ENCODE assay signal across 7 mouse cellular contexts in the genomic region with DNA sequence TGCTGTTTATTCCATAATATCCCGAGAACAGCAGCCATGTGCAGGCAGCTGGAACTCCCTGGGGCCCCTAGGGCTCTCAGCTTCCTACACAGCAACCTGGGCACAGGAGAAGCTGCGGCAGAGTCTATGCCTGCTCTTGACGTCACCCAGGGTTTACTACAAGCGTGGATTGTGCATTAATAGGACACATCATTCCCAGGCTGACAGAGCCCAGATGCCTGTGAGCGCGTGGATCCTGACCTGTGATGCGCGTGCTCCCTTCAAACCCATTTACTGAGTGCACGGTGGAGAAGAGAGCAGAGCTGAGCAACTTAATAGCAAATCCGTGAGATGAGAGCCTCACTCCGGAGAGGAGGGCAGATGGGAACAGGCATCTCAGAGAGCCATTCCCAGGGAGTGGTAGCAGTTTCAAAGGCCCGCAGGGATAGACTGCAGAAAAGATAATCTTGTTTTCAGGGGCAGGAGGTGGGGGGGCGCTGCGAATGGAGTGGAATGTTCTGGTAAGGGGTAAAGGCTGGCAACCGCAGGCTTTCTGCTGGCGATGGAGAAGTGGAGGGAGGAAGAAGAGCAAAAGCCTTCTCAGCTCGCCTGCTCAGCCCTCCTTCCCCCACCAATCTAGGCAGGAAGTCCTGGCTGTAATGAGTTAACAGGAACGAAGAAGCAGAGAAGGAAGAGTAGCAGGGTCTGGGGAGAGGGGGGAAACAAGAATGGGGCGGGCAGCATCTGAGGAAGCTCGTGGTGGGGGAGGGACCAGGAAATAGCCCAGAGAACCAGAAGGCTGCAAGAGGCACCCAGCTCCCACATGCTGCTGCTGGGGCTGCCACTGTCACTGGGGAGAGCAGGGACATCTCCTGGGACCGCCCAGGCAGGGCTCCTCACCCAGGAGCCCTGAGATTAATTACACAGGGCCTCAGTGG. TPM values are rescaled to one million over a fixed set of nuclear protein-coding genes. Genes with fewer than 3 reads are reported as not detected.
A peak's percentile ranks its signal among the peaks of the same experiment; 100 is the strongest.
DNase-seq lines count a peak whose midpoint lies in the region; ATAC-seq and TF ChIP-seq lines count a peak whose summit lies in the region.

No protein-coding gene starts in this region.

- H3K27me3 ChIP-seq in G1E (ENCODE audit: insufficient read depth, low read length): peaks cover 2% of the 10 kb centered on the region
- H3K27me3 ChIP-seq in forebrain, embryonic 13.5 days: no peaks in the 10 kb centered on the region
- H3K27me3 ChIP-seq in liver, embryonic 13.5 days: no peaks in the 10 kb centered on the region
- H3K27me3 ChIP-seq in neural tube, embryonic 13.5 days: no peaks in the 10 kb centered on the region

- no peak for TF ChIP-seq CTCF in G1E (IDR thresholded peaks at IDR 0.05; ENCODE audit: low read depth, low read length)

- H3K27ac ChIP-seq in forebrain, embryonic 13.5 days: peak overlapping the region; percentile 74
- peak overlapping the region; percentile 81 for H3K27ac ChIP-seq in liver, embryonic 13.5 days
- peak overlapping the region; percentile 87 for H3K27ac ChIP-seq in neural tube, embryonic 13.5 days (replicated peaks)

- peak; percentile 24 for ATAC-seq in G1E (ENCODE audit: extremely low read depth, insufficient number of reproducible peaks, low FRiP score, poor library complexity, severe bottlenecking)
- 0 out of 2 replicates have a peak, but pooled peaks have one; percentile 7 for ATAC-seq in forebrain, embryonic 13.5 days
- ATAC-seq in liver, embryonic 13.5 days (ENCODE audit: low read depth): no peak
- peak; percentile 20; the same call in 1 of the 2 replicates for ATAC-seq in neural tube, embryonic 13.5 days (ENCODE audit: low read depth)

- peak overlapping the region; percentile 88 for H3K4me2 ChIP-seq in forebrain, embryonic 13.5 days
- H3K4me2 ChIP-seq in liver, embryonic 13.5 days: peak overlapping the region; percentile 78
- peak overlapping the region; percentile 85 for H3K4me2 ChIP-seq in neural tube, embryonic 13.5 days

- peaks cover 91% of the 10 kb centered on the region for H3K4me1 ChIP-seq in G1E (ENCODE audit: insufficient read depth, low read depth, low read length)
- peaks cover 54% of the 10 kb centered on the region for H3K4me1 ChIP-seq in forebrain, embryonic 13.5 days
- H3K4me1 ChIP-seq in liver, embryonic 13.5 days (replicated peaks): peaks cover 89% of the 10 kb centered on the region
- peaks cover 76% of the 10 kb centered on the region for H3K4me1 ChIP-seq in neural tube, embryonic 13.5 days (replicated peaks)

- peak overlapping the region; percentile 45 for H3K9ac ChIP-seq in forebrain, embryonic 13.5 days
- peak overlapping the region; percentile 36 for H3K9ac ChIP-seq in liver, embryonic 13.5 days
- H3K9ac ChIP-seq in neural tube, embryonic 13.5 days: peak overlapping the region; percentile 59

- H3K4me3 ChIP-seq in G1E (ENCODE audit: low read depth, low read length): peak overlapping the region; percentile 53; the same call in 1 of the 2 replicates
- H3K4me3 ChIP-seq in forebrain, embryonic 13.5 days: peak overlapping the region; percentile 9; the same call in 1 of the 2 replicates
- H3K4me3 ChIP-seq in liver, embryonic 13.5 days (replicated peaks): peak overlapping the region; percentile 22
- peak overlapping the region; percentile 12; the same call in 1 of the 2 replicates for H3K4me3 ChIP-seq in neural tube, embryonic 13.5 days

- peak; percentile 80 for DNase-seq in CD4-positive, CD25-positive, alpha-beta regulatory T cell, adult 2 months (ENCODE audit: low read depth, low spot score)
- DNase-seq in G1E (ENCODE audit: low spot score): no peak
- peak; percentile 82 for DNase-seq in induced T-regulatory cell, adult 2 months (ENCODE audit: low read depth)
- DNase-seq in liver, embryonic 13.5 days: no peak
- DNase-seq in thymus, postnatal 14 days: peak; percentile 88

- H3K9me3 ChIP-seq in G1E (replicated peaks): no peaks in the 10 kb centered on the region
- no peaks in the 10 kb centered on the region for H3K9me3 ChIP-seq in forebrain, embryonic 13.5 days (replicated peaks)
- no peaks in the 10 kb centered on the region for H3K9me3 ChIP-seq in liver, embryonic 13.5 days (replicated peaks)
- H3K9me3 ChIP-seq in neural tube, embryonic 13.5 days: no peaks in the 10 kb centered on the region

- H3K36me3 ChIP-seq in G1E (replicated peaks): peaks cover 68% of the 10 kb centered on the region
- H3K36me3 ChIP-seq in forebrain, embryonic 13.5 days (ENCODE audit: poor library complexity, severe bottlenecking): peaks cover 7% of the 10 kb centered on the region; the same call in 1 of the 2 replicates
- peaks cover 5% of the 10 kb centered on the region; the same call in 1 of the 2 replicates for H3K36me3 ChIP-seq in liver, embryonic 13.5 days
- no peaks in the 10 kb centered on the region for H3K36me3 ChIP-seq in neural tube, embryonic 13.5 days

- WGBS in forebrain, embryonic 13.5 days: 41% methylated on average over 21 of the region's 21 CpGs
- WGBS in liver, embryonic 13.5 days (ENCODE audit: insufficient replicate concordance): 32% methylated on average over 21 of the region's 21 CpGs
- 27% methylated on average over 21 of the region's 21 CpGs for WGBS in neural tube, embryonic 13.5 days

RNA-seq across cellular contexts. Expression of gene Grk2, which starts 4.0 kb away (rescaled TPM):
- total RNA-seq in G1E (2014; fragmentation: Nextera tagmentation) (141 and 149 TPM in 2 replicates), G1E (2017) (225 and 341 TPM in 2 replicates)
- polyA plus RNA-seq in G1E (2012): 335 and 342 TPM in 2 replicates
- polyA plus RNA-seq in forebrain, embryonic 13.5 days (2015; fragmentation: Nextera tagmentation; extraction: Ambion mirVana): 14.4 and 15.6 TPM in 2 replicates
- 10.1 and 10.3 TPM in 2 replicates for polyA plus RNA-seq in liver, embryonic 13.5 days (2015; fragmentation: Nextera tagmentation; extraction: Ambion mirVana)
- 22.3 and 25.5 TPM in 2 replicates for polyA plus RNA-seq in neural tube, embryonic 13.5 days (2015; fragmentation: Nextera tagmentation; extraction: Ambion mirVana)

RNA-seq across cellular contexts. Expression of gene Ankrd13d, which starts 19.1 kb away (rescaled TPM):
- total RNA-seq in G1E (2014; fragmentation: Nextera tagmentation): 3.0 and 5.9 TPM in 2 replicates
- 2.3 and 3.4 TPM in 2 replicates for total RNA-seq in G1E (2017)
- 0.95 and 1.1 TPM in 2 replicates for polyA plus RNA-seq in G1E (2012)
- polyA plus RNA-seq in forebrain, embryonic 13.5 days (2015; fragmentation: Nextera tagmentation; extraction: Ambion mirVana): 14.0 and 15.2 TPM in 2 replicates
- polyA plus RNA-seq in liver, embryonic 13.5 days (2015; fragmentation: Nextera tagmentation; extraction: Ambion mirVana): 0.57 and 0.74 TPM in 2 replicates
- polyA plus RNA-seq in neural tube, embryonic 13.5 days (2015; fragmentation: Nextera tagmentation; extraction: Ambion mirVana): 29.8 and 33.1 TPM in 2 replicates

RNA-seq across cellular contexts. Expression of gene Ssh3, which starts 33.0 kb away (rescaled TPM):
- total RNA-seq in G1E (2014; fragmentation: Nextera tagmentation): 1.9 and 2.3 TPM in 2 replicates
- 5.8 and 8.9 TPM in 2 replicates for total RNA-seq in G1E (2017)
- polyA plus RNA-seq in G1E (2012): 0.30 and 0.32 TPM in 2 replicates
- polyA plus RNA-seq in forebrain, embryonic 13.5 days (2015; fragmentation: Nextera tagmentation; extraction: Ambion mirVana): 3.6 and 4.8 TPM in 2 replicates
- polyA plus RNA-seq in liver, embryonic 13.5 days (2015; fragmentation: Nextera tagmentation; extraction: Ambion mirVana): 1.3 and 1.7 TPM in 2 replicates
- 7.2 and 8.2 TPM in 2 replicates for polyA plus RNA-seq in neural tube, embryonic 13.5 days (2015; fragmentation: Nextera tagmentation; extraction: Ambion mirVana)

Comparison
In these comparisons a context has a peak if more than half of its experiments do, and no peak if none do; other contexts are left out.
1. DNase-seq: peak in CD4-positive, CD25-positive, alpha-beta regulatory T cell, adult 2 months (single experiment), induced T-regulatory cell, adult 2 months (single experiment) and thymus, postnatal 14 days (single experiment); none in G1E (single experiment) and liver, embryonic 13.5 days (single experiment).
2. RNA of gene Grk2, which starts 4.0 kb away (polyA plus RNA-seq): 335 to 342 TPM in G1E; 22.3 to 25.5 TPM in neural tube, embryonic 13.5 days, 14.4 to 15.6 TPM in forebrain, embryonic 13.5 days and 10.1 to 10.3 TPM in liver, embryonic 13.5 days; every median in the first group is over 10 times any median in the second.
3. Peak in every context shown above with its lines, with median percentiles within 50 percentile points of each other: H3K4me3 ChIP-seq, H3K27ac ChIP-seq, H3K4me2 ChIP-seq and H3K9ac ChIP-seq.